In the genomic region with DNA sequence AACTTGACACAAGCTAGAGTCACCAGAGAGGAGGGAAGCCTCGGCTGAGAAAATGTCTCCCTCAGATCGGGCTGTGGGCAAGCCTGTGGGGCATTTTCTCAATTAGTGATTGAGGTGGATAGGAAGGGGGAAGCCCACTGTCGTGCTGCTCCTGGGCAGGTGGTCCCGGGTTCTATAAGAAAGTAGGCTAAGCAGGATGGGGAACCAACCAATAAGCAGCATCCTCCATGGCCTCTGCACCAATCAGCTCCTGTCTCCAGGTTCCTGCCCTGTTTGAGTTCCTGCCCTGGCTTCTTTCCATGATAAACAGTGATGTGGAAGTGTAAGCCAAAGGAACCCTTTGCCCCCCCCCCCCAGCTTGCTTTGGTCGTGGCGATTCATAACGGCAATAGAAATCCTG, we compare ENCODE assay signal across 16 mouse cellular contexts.
DNase-seq lines count a peak whose midpoint lies in the region; ATAC-seq and TF ChIP-seq lines count a peak whose summit lies in the region.
"Had no signal": no experiment of that assay in that cellular context is flagged by ENCODE, and none has a peak within 500 bp of the region (broad histone marks: within the 10 kb centered on the region; RNA-seq: fewer than 3 reads in every experiment).

No protein-coding gene starts in this region.

- no peaks in the 10 kb centered on the region for H3K9me3 ChIP-seq in hindbrain, embryonic 14.5 days (ENCODE audit: control insufficient read depth, low read length)
- H3K9me3 ChIP-seq in hindbrain, embryonic 12.5 days (replicated peaks), result no peaks in the 10 kb centered on the region
- H3K9me3 ChIP-seq in liver, postnatal 0 days (ENCODE audit: low read length), result no peaks in the 10 kb centered on the region
- H3K9me3 ChIP-seq in liver, embryonic 11.5 days (ENCODE audit: control insufficient read depth, low read length), result no peaks in the 10 kb centered on the region
- H3K9me3 ChIP-seq: intestine, embryonic 15.5 days; limb, embryonic 15.5 days; megakaryocyte, embryonic 14.5 days had no signal

- H3K27me3 ChIP-seq in hindbrain, embryonic 14.5 days (ENCODE audit: control insufficient read depth, insufficient read depth, low read length), result no peaks in the 10 kb centered on the region
- no peaks in the 10 kb centered on the region for H3K27me3 ChIP-seq in hindbrain, embryonic 12.5 days
- no peaks in the 10 kb centered on the region; the same call in 1 of the 2 replicates for H3K27me3 ChIP-seq in liver, postnatal 0 days (ENCODE audit: insufficient read depth, low read length)
- no peaks in the 10 kb centered on the region; the same call in 1 of the 2 replicates for H3K27me3 ChIP-seq in liver, embryonic 11.5 days (replicated peaks; ENCODE audit: control insufficient read depth, insufficient read depth, low read length)
- H3K27me3 ChIP-seq: intestine, embryonic 15.5 days; limb, embryonic 15.5 days; megakaryocyte, embryonic 14.5 days had no signal

- no peak overlapping the region for H3K27ac ChIP-seq in hindbrain, embryonic 14.5 days
- H3K27ac ChIP-seq in hindbrain, embryonic 12.5 days, result no peak overlapping the region
- H3K27ac ChIP-seq in liver, postnatal 0 days (ENCODE audit: low read depth), result no peak overlapping the region
- H3K27ac ChIP-seq in liver, embryonic 11.5 days (ENCODE audit: low read depth, low read length), result no peak overlapping the region
- H3K27ac ChIP-seq: intestine, embryonic 15.5 days; limb, embryonic 15.5 days had no signal

- peak; percentile 8 for DNase-seq in adrenal gland, postnatal 10 days
- no peak for DNase-seq in adrenal gland, adult 18-20 months (ENCODE audit: low spot score in 2 of 2)
- no peak for DNase-seq in hindbrain, embryonic 14.5 days (ENCODE audit: low spot score)
- DNase-seq in liver, postnatal 0 days, result peak; percentile 41
- no peak for DNase-seq in liver, embryonic 11.5 days (ENCODE audit: low spot score)
- DNase-seq in Muller cell, postnatal 12 days (ENCODE audit: inconsistent ontology term), result peak; percentile 38
- no peak for DNase-seq in layer of hippocampus, adult 8-10 months (ENCODE audit: low spot score in 2 of 2)
- DNase-seq: heart, postnatal 14 days; layer of hippocampus, postnatal 36 days; thymus, adult 2 months had no signal

- no peak overlapping the region for H3K9ac ChIP-seq in hindbrain, embryonic 14.5 days
- no peak overlapping the region for H3K9ac ChIP-seq in hindbrain, embryonic 12.5 days
- no peak overlapping the region for H3K9ac ChIP-seq in liver, postnatal 0 days (replicated peaks)
- no peak overlapping the region for H3K9ac ChIP-seq in liver, embryonic 11.5 days (ENCODE audit: low read depth, low read length)
- H3K9ac ChIP-seq: intestine, embryonic 15.5 days; limb, embryonic 15.5 days had no signal

- no peak overlapping the region for H3K4me2 ChIP-seq in hindbrain, embryonic 14.5 days (replicated peaks)
- H3K4me2 ChIP-seq in hindbrain, embryonic 12.5 days (replicated peaks), result no peak overlapping the region
- no peak overlapping the region for H3K4me2 ChIP-seq in liver, postnatal 0 days (ENCODE audit: low read depth, low read length)
- H3K4me2 ChIP-seq in liver, embryonic 11.5 days, result no peak overlapping the region
- H3K4me2 ChIP-seq: intestine, embryonic 15.5 days; limb, embryonic 15.5 days had no signal

- H3K4me1 ChIP-seq in hindbrain, embryonic 14.5 days (replicated peaks; ENCODE audit: control insufficient read depth, insufficient read depth, low read length), result no peaks in the 10 kb centered on the region
- H3K4me1 ChIP-seq in hindbrain, embryonic 12.5 days, result no peaks in the 10 kb centered on the region
- no peaks in the 10 kb centered on the region for H3K4me1 ChIP-seq in liver, postnatal 0 days (ENCODE audit: insufficient read depth)
- no peaks in the 10 kb centered on the region for H3K4me1 ChIP-seq in liver, embryonic 11.5 days (replicated peaks; ENCODE audit: control insufficient read depth, insufficient read depth, low read length)
- H3K4me1 ChIP-seq: intestine, embryonic 15.5 days; limb, embryonic 15.5 days had no signal

- no peak for TF ChIP-seq CTCF in liver, postnatal 0 days (IDR thresholded peaks at IDR 0.05; ENCODE audit: low read depth)

- no peak for TF ChIP-seq EP300 in liver, postnatal 0 days (IDR thresholded peaks at IDR 0.05; ENCODE audit: low read depth)

- H3K4me3 ChIP-seq in hindbrain, embryonic 14.5 days (replicated peaks; ENCODE audit: low read length), result no peak overlapping the region
- no peak overlapping the region for H3K4me3 ChIP-seq in hindbrain, embryonic 12.5 days
- no peak overlapping the region for H3K4me3 ChIP-seq in liver, postnatal 0 days (ENCODE audit: low read depth, low read length)
- no peak overlapping the region for H3K4me3 ChIP-seq in liver, embryonic 11.5 days (ENCODE audit: low read depth, low read length)
- H3K4me3 ChIP-seq: intestine, embryonic 15.5 days; limb, embryonic 15.5 days; megakaryocyte, embryonic 14.5 days; myocyte had no signal

- 0 out of 2 replicates have a peak, but pooled peaks have one; percentile 40 for ATAC-seq in hindbrain, embryonic 14.5 days (ENCODE audit: low FRiP score)
- no peak for ATAC-seq in hindbrain, embryonic 12.5 days (ENCODE audit: low FRiP score)
- ATAC-seq in liver, postnatal 0 days, result peak; percentile 76
- no peak for ATAC-seq in liver, embryonic 11.5 days (replicated peaks; ENCODE audit: low FRiP score)
- ATAC-seq: activated CD4-positive, CD25-positive, alpha-beta regulatory T cell, adult 4 months; intestine, embryonic 15.5 days had no signal

- H3K36me3 ChIP-seq in hindbrain, embryonic 14.5 days (replicated peaks; ENCODE audit: control insufficient read depth, insufficient read depth), result no peaks in the 10 kb centered on the region
- H3K36me3 ChIP-seq in hindbrain, embryonic 12.5 days, result no peaks in the 10 kb centered on the region
- no peaks in the 10 kb centered on the region for H3K36me3 ChIP-seq in liver, postnatal 0 days (replicated peaks; ENCODE audit: insufficient read depth, low read length)
- H3K36me3 ChIP-seq in liver, embryonic 11.5 days (ENCODE audit: control insufficient read depth, insufficient read depth, low read length), result no peaks in the 10 kb centered on the region
- H3K36me3 ChIP-seq: intestine, embryonic 15.5 days; limb, embryonic 15.5 days had no signal

- 56% methylated on average over 7 of the region's 7 CpGs for WGBS in hindbrain, embryonic 14.5 days
- 69% methylated on average over 7 of the region's 7 CpGs for WGBS in hindbrain, embryonic 12.5 days
- 52% methylated on average over 7 of the region's 7 CpGs for WGBS in liver, postnatal 0 days (ENCODE audit: insufficient replicate concordance)
- WGBS in liver, embryonic 11.5 days, result 60% methylated on average over 7 of the region's 7 CpGs

Comparison
In these comparisons a context has a peak if more than half of its experiments do, and no peak if none do; other contexts are left out.
1. DNase-seq: peak in adrenal gland, postnatal 10 days (single experiment), liver, postnatal 0 days (single experiment) and Muller cell, postnatal 12 days (single experiment); none in adrenal gland, adult 18-20 months (0 of 2), hindbrain, embryonic 14.5 days (single experiment), liver, embryonic 11.5 days (single experiment) and layer of hippocampus, adult 8-10 months (0 of 2).
2. ATAC-seq: peak in hindbrain, embryonic 14.5 days (single experiment) and liver, postnatal 0 days (single experiment); none in hindbrain, embryonic 12.5 days (single experiment) and liver, embryonic 11.5 days (single experiment).